Mouse (Mus musculus) limb, embryonic 12.5 days (tissue): Measurements from ENCODE around the gene Tdrd12. TPM values are rescaled to one million over a fixed set of nuclear protein-coding genes. Genes with fewer than 3 reads are reported as not detected.

Experiments
- ATAC-seq: fragments of 200-750 bp; cut with Nextera tagmentation; 2 replicates; pipeline ENCODE4 v1.8.0; 2017; ENCODE audit warnings: low read depth, moderate TSS enrichment; ENCODE audit not compliant: insufficient number of reproducible peaks, insufficient read depth, low FRiP score, low TSS enrichment
- H3K27ac ChIP-seq: fragments of 300-500 bp; sonication (generic); 2 replicates; pipeline ENCODE4 v1.5.1; 2016; ENCODE audit warnings: mild to moderate bottlenecking, moderate library complexity
- H3K27me3 ChIP-seq: fragments of 300-500 bp; sonication (generic); 2 replicates; pipeline ENCODE4 v1.6.1; 2016; ENCODE audit warnings: mild to moderate bottlenecking, moderate library complexity
- H3K36me3 ChIP-seq: fragments of 300-500 bp; sonication (generic); 2 replicates; pipeline ENCODE4 v1.6.1; 2016; ENCODE audit warnings: mild to moderate bottlenecking, moderate library complexity
- H3K4me1 ChIP-seq: fragments of 300-500 bp; sonication (generic); replicated peaks from 2 replicates; pipeline ENCODE4 v1.6.1; 2016
- H3K4me2 ChIP-seq: fragments of 300-500 bp; sonication (generic); 2 replicates; pipeline ENCODE4 v1.6.1; 2016; ENCODE audit warnings: mild to moderate bottlenecking, moderate library complexity
- H3K4me3 ChIP-seq: fragments of 300-500 bp; sonication (generic); replicated peaks from 2 replicates; pipeline ENCODE4 v1.5.1; 2016; ENCODE audit warnings: mild to moderate bottlenecking
- H3K9ac ChIP-seq: fragments of 300-500 bp; sonication (generic); replicated peaks from 2 replicates; pipeline ENCODE4 v1.6.1; 2016; ENCODE audit warnings: mild to moderate bottlenecking, moderate library complexity
- H3K9me3 ChIP-seq: fragments of 300-500 bp; sonication (generic); 2 replicates; pipeline ENCODE4 v1.6.1; 2016; ENCODE audit warnings: mild to moderate bottlenecking, moderate library complexity
- WGBS: fragments of 180-500 bp; shearing (Covaris S2); methylation state at CpG from one replicate; pipeline ENCODE4 v1.1.7; 2016; 5-methylcytosine and 5-hydroxymethylcytosine counted together
- polyA plus RNA-seq: library from polyadenylated mRNA; unstranded; fragments of >200 nt; fragmentation: Nextera tagmentation; extraction: Ambion mirVana; gene quantifications from 2 replicates; pipeline ENCODE4 v1.2.1, GENCODE M21; 2016

Gene Tdrd12
- polyA plus RNA-seq, 1 experiment from 2014 or later = 0.59 TPM

GRCm38 (mm10) chr7:35486553-35486952 is 51.0 kb downstream of the Tdrd12 start:
- Histone ChIP-seq H3K9ac (no peak overlapping the region), H3K27ac (no peak overlapping the region), H3K36me3 (no peaks in the 10 kb centered on the region), H3K9me3 (no peaks in the 10 kb centered on the region), H3K4me1 (no peaks in the 10 kb centered on the region), H3K4me3 (no peak overlapping the region), H3K27me3 (no peaks in the 10 kb centered on the region), H3K4me2 (no peak overlapping the region)
- ATAC-seq = no peak
- WGBS = 89% methylated on average over 8 of the region's 8 CpGs

GRCm38 (mm10) chr7:35485126-35485525 is 52.4 kb downstream of the Tdrd12 start:
- H3K9me3 ChIP-seq = no peaks in the 10 kb centered on the region
- H3K36me3 ChIP-seq = no peaks in the 10 kb centered on the region
- H3K27ac ChIP-seq = no peak overlapping the region
- H3K4me1 ChIP-seq = no peaks in the 10 kb centered on the region
- no peaks in the 10 kb centered on the region for H3K27me3 ChIP-seq
- 87% methylated on average over 2 of the region's 2 CpGs for WGBS
- no peak overlapping the region for H3K4me3 ChIP-seq
- no peak overlapping the region for H3K4me2 ChIP-seq
- ATAC-seq = no peak
- H3K9ac ChIP-seq = no peak overlapping the region

GRCm38 (mm10) chr7:35476457-35476856 is 61.1 kb downstream of the Tdrd12 start:
- no peaks in the 10 kb centered on the region for H3K9me3 ChIP-seq
- ATAC-seq = no peak

GRCm38 (mm10) chr7:35470794-35471193 is 66.8 kb downstream of the Tdrd12 start:
- 53% methylated on average over 4 of the region's 4 CpGs for WGBS
- no peak overlapping the region for H3K27ac ChIP-seq
- H3K4me3 ChIP-seq = no peak overlapping the region
- H3K27me3 ChIP-seq = no peaks in the 10 kb centered on the region
- ATAC-seq = no peak
- H3K4me1 ChIP-seq = peaks cover 5% of the 10 kb centered on the region; the same call in 1 of the 2 replicates
- no peak overlapping the region for H3K4me2 ChIP-seq
- no peaks in the 10 kb centered on the region for H3K9me3 ChIP-seq
- no peaks in the 10 kb centered on the region for H3K36me3 ChIP-seq
- H3K9ac ChIP-seq = no peak overlapping the region

More at GRCm38 (mm10) chr7:35476457-35476856, 61.1 kb downstream of the Tdrd12 start:
- H3K36me3 ChIP-seq = no peaks in the 10 kb centered on the region
- no peak overlapping the region for H3K27ac ChIP-seq
- H3K9ac ChIP-seq = no peak overlapping the region
- no peaks in the 10 kb centered on the region for H3K27me3 ChIP-seq
- 82% methylated on average over 2 of the region's 2 CpGs for WGBS
- H3K4me1 ChIP-seq = peaks cover 5% of the 10 kb centered on the region; the same call in 1 of the 2 replicates
- H3K4me3 ChIP-seq = no peak overlapping the region
- H3K4me2 ChIP-seq = no peak overlapping the region

GRCm38 (mm10) chr7:35467856-35468255 is 69.7 kb downstream of the Tdrd12 start:
- H3K27me3 ChIP-seq = no peaks in the 10 kb centered on the region
- no peak overlapping the region for H3K4me2 ChIP-seq
- WGBS = 56% methylated on average over 2 of the region's 2 CpGs
- H3K9me3 ChIP-seq = no peaks in the 10 kb centered on the region
- no peak overlapping the region for H3K27ac ChIP-seq
- H3K36me3 ChIP-seq = no peaks in the 10 kb centered on the region
- no peak overlapping the region for H3K4me3 ChIP-seq
- H3K4me1 ChIP-seq = no peaks in the 10 kb centered on the region
- H3K9ac ChIP-seq = no peak overlapping the region
- ATAC-seq = no peak

GRCm38 (mm10) chr7:35465027-35465426 is 72.5 kb downstream of the Tdrd12 start:
- WGBS = 92% methylated on average over 5 of the region's 5 CpGs
- Histone ChIP-seq H3K4me1 (no peaks in the 10 kb centered on the region), H3K9me3 (no peaks in the 10 kb centered on the region), H3K4me2 (no peak overlapping the region), H3K27me3 (no peaks in the 10 kb centered on the region), H3K27ac (no peak overlapping the region), H3K9ac (no peak overlapping the region), H3K36me3 (no peaks in the 10 kb centered on the region), H3K4me3 (no peak overlapping the region)
- ATAC-seq = no peak

- no peaks in the 10 kb centered on the region for H3K9me3 ChIP-seq
- H3K27ac ChIP-seq = no peak overlapping the region
- WGBS = 76% methylated on average over 4 of the region's 4 CpGs
- no peaks in the 10 kb centered on the region for H3K4me1 ChIP-seq
- no peaks in the 10 kb centered on the region for H3K27me3 ChIP-seq
- no peak overlapping the region for H3K4me2 ChIP-seq
- no peak for ATAC-seq
- no peak overlapping the region for H3K4me3 ChIP-seq
- H3K9ac ChIP-seq = no peak overlapping the region
- H3K36me3 ChIP-seq = no peaks in the 10 kb centered on the region
These were observed 76.6 kb downstream of the Tdrd12 start for GRCm38 (mm10) chr7:35460971-35461370.

GRCm38 (mm10) chr7:35456091-35456814 is 81.3 kb downstream of the Tdrd12 start:
- no peaks in the 10 kb centered on the region for H3K4me1 ChIP-seq
- H3K27me3 ChIP-seq = no peaks in the 10 kb centered on the region
- 81% methylated on average over 4 of the region's 4 CpGs for WGBS
- no peak overlapping the region for H3K9ac ChIP-seq
- no peaks in the 10 kb centered on the region for H3K9me3 ChIP-seq
- ATAC-seq = no peak
- no peak overlapping the region for H3K27ac ChIP-seq
- H3K36me3 ChIP-seq = no peaks in the 10 kb centered on the region
- no peak overlapping the region for H3K4me2 ChIP-seq
- no peak overlapping the region for H3K4me3 ChIP-seq

- Histone ChIP-seq H3K9ac (no peak overlapping the region), H3K36me3 (no peaks in the 10 kb centered on the region), H3K27me3 (no peaks in the 10 kb centered on the region), H3K27ac (no peak overlapping the region), H3K9me3 (peaks cover under 1% of the 10 kb centered on the region; the same call in 1 of the 2 replicates), H3K4me2 (no peak overlapping the region), H3K4me1 (no peaks in the 10 kb centered on the region), H3K4me3 (no peak overlapping the region)
- 78% methylated on average over 7 of the region's 7 CpGs for WGBS
- ATAC-seq = no peak
These were observed 88.7 kb downstream of the Tdrd12 start for GRCm38 (mm10) chr7:35448867-35449266.

- H3K9me3 ChIP-seq = peaks cover 5% of the 10 kb centered on the region; the same call in 1 of the 2 replicates
- no peaks in the 10 kb centered on the region for H3K36me3 ChIP-seq
- WGBS = 27% methylated on average over 15 of the region's 15 CpGs
- no peaks in the 10 kb centered on the region for H3K4me1 ChIP-seq
- H3K4me3 ChIP-seq = no peak within 1 kb of the TSS
- no peak within 1 kb of the TSS for H3K27ac ChIP-seq
- H3K27me3 ChIP-seq = no peaks in the 10 kb centered on the region
- no peak within 1 kb of the TSS for H3K4me2 ChIP-seq
- ATAC-seq = no peak
- no peak within 1 kb of the TSS for H3K9ac ChIP-seq
These were observed 89.3 kb downstream of the Tdrd12 start, which contains the start of gene Slc7a9 for GRCm38 (mm10) chr7:35447996-35448846. Gene Slc7a9 (plus strand): TSS chr7:35448796.

- H3K36me3 ChIP-seq = no peaks in the 10 kb centered on the region
- H3K4me3 ChIP-seq = no peak overlapping the region
- WGBS = 57% methylated on average over 4 of the region's 4 CpGs
- ATAC-seq = no peak
- peaks cover 5% of the 10 kb centered on the region; the same call in 1 of the 2 replicates for H3K9me3 ChIP-seq
- no peak overlapping the region for H3K4me2 ChIP-seq
- H3K27me3 ChIP-seq = no peaks in the 10 kb centered on the region
- H3K4me1 ChIP-seq = no peaks in the 10 kb centered on the region
- H3K27ac ChIP-seq = no peak overlapping the region
- no peak overlapping the region for H3K9ac ChIP-seq
These were observed 90.0 kb downstream of the Tdrd12 start for GRCm38 (mm10) chr7:35447501-35447900.
